In genomic region chr4:120404778-120405143, GRCm38 (mm10) we compare ENCODE assay signal across 7 mouse cellular contexts. TPM values are rescaled to one million over a fixed set of nuclear protein-coding genes. Genes with fewer than 3 reads are reported as not detected.
DNase-seq lines count a peak whose midpoint lies in the region; ATAC-seq and TF ChIP-seq lines count a peak whose summit lies in the region.

No protein-coding gene starts in this region.

- H3K9ac ChIP-seq in kidney, embryonic 14.5 days (ENCODE audit: low read depth, low read length), result peak overlapping the region; percentile 97
- peak overlapping the region; percentile 99; the same call in 1 of the 2 replicates for H3K9ac ChIP-seq in neural tube, embryonic 13.5 days

- TF ChIP-seq POLR2A in embryonic fibroblast, embryonic 13.5 days (IDR thresholded peaks at IDR 0.05; ENCODE audit: low read depth, low read length), result no peak

- peak overlapping the region; percentile 39 for H3K4me3 ChIP-seq in embryonic fibroblast, embryonic 13.5 days (ENCODE audit: insufficient read depth, low read length)
- H3K4me3 ChIP-seq in kidney, embryonic 14.5 days (ENCODE audit: low read length), result peak overlapping the region; percentile 99
- H3K4me3 ChIP-seq in neural tube, embryonic 13.5 days, result peak overlapping the region; percentile 98

- H3K9me3 ChIP-seq in kidney, embryonic 14.5 days (ENCODE audit: control insufficient read depth, low read length), result no peaks in the 10 kb centered on the region
- no peaks in the 10 kb centered on the region for H3K9me3 ChIP-seq in neural tube, embryonic 13.5 days

- intact Hi-C loops in left cerebral cortex, postnatal 14 days (cut with DNase I), result loop anchor here (10.0 kb wide), 1 partner anchor 110 kb away; no protein-coding TSS in a partner anchor

- H3K27me3 ChIP-seq in kidney, embryonic 14.5 days (ENCODE audit: control insufficient read depth, insufficient read depth, low read length), result no peaks in the 10 kb centered on the region
- no peaks in the 10 kb centered on the region for H3K27me3 ChIP-seq in neural tube, embryonic 13.5 days

- no peaks in the 10 kb centered on the region for H3K4me1 ChIP-seq in embryonic fibroblast, embryonic 13.5 days (ENCODE audit: control insufficient read depth, insufficient read depth, low read length)
- peaks cover 12% of the 10 kb centered on the region; the same call in 1 of the 2 replicates for H3K4me1 ChIP-seq in kidney, embryonic 14.5 days (ENCODE audit: control insufficient read depth, insufficient read depth, low read length)
- H3K4me1 ChIP-seq in neural tube, embryonic 13.5 days (replicated peaks), result peaks cover 27% of the 10 kb centered on the region

- ATAC-seq in kidney, embryonic 14.5 days (ENCODE audit: low FRiP score, low TSS enrichment), result no peak
- peak; percentile 37 for ATAC-seq in neural tube, embryonic 13.5 days (ENCODE audit: low read depth)

- WGBS in kidney, embryonic 14.5 days, result 13% methylated on average over 15 of the region's 21 CpGs
- WGBS in neural tube, embryonic 13.5 days, result 16% methylated on average over 15 of the region's 21 CpGs

- H3K4me2 ChIP-seq in kidney, embryonic 14.5 days (replicated peaks; ENCODE audit: low read depth, low read length), result peak overlapping the region; percentile 49
- H3K4me2 ChIP-seq in neural tube, embryonic 13.5 days, result peak overlapping the region; percentile 47

- H3K36me3 ChIP-seq in kidney, embryonic 14.5 days (ENCODE audit: control insufficient read depth, insufficient read depth, low read length), result no peaks in the 10 kb centered on the region
- H3K36me3 ChIP-seq in neural tube, embryonic 13.5 days, result no peaks in the 10 kb centered on the region

- DNase-seq in left cerebral cortex, postnatal 14 days (ENCODE audit: low spot score in 2 of 2), result peak; percentile 27 to 49
- DNase-seq in left cerebral cortex, adult 9 months (ENCODE audit: low spot score in 2 of 2), result no peak
- peak; percentile 16 for DNase-seq in T-cell, adult 2 months (ENCODE audit: low spot score)
- no peak for DNase-seq in layer of hippocampus, postnatal 36 days

- no peak for TF ChIP-seq CTCF in embryonic fibroblast, embryonic 13.5 days (IDR thresholded peaks at IDR 0.05; ENCODE audit: borderline replicate concordance, insufficient read depth, low read length)

- H3K27ac ChIP-seq in embryonic fibroblast, embryonic 13.5 days (ENCODE audit: insufficient read depth, low read length), result no peak overlapping the region
- peak overlapping the region; percentile 37; the same call in 1 of the 2 replicates for H3K27ac ChIP-seq in kidney, embryonic 14.5 days (ENCODE audit: low read depth, low read length)
- H3K27ac ChIP-seq in neural tube, embryonic 13.5 days (replicated peaks), result peak overlapping the region; percentile 97

RNA-seq across cellular contexts. Expression of gene Scmh1, which starts 0.3 kb away (rescaled TPM):
- 100 to 1,000 TPM; 123 to 130 TPM for total RNA-seq in left cerebral cortex, postnatal 14 days (2021)
- 36.7 and 40.4 TPM in 2 replicates for polyA plus RNA-seq in embryonic fibroblast, embryonic 13.5 days (2011; ENCODE audit: insufficient read length, low read depth, missing spikeins)
- polyA plus RNA-seq in kidney, embryonic 14.5 days (2014; fragmentation: Nextera tagmentation; extraction: Ambion mirVana), result 32.8 and 50.0 TPM in 2 replicates
- polyA plus RNA-seq in neural tube, embryonic 13.5 days (2015; fragmentation: Nextera tagmentation; extraction: Ambion mirVana), result 82.6 and 93.1 TPM in 2 replicates
- total RNA-seq in layer of hippocampus, postnatal 36 days (2021), result 10 to 100 TPM; 86.8 to 97.9 TPM

Comparison
In these comparisons a context has a peak if more than half of its experiments do, and no peak if none do; other contexts are left out.
1. DNase-seq: peak in left cerebral cortex, postnatal 14 days (2 of 2) and T-cell, adult 2 months (single experiment); none in left cerebral cortex, adult 9 months (0 of 2) and layer of hippocampus, postnatal 36 days (0 of 2).
2. H3K4me3 ChIP-seq: peak in every context shown above with its lines; median percentile 99 in kidney, embryonic 14.5 days; 98 in neural tube, embryonic 13.5 days; 39 in embryonic fibroblast, embryonic 13.5 days.